Comparison of ENCODE assay signal across 8 mouse cellular contexts in the genomic region with DNA sequence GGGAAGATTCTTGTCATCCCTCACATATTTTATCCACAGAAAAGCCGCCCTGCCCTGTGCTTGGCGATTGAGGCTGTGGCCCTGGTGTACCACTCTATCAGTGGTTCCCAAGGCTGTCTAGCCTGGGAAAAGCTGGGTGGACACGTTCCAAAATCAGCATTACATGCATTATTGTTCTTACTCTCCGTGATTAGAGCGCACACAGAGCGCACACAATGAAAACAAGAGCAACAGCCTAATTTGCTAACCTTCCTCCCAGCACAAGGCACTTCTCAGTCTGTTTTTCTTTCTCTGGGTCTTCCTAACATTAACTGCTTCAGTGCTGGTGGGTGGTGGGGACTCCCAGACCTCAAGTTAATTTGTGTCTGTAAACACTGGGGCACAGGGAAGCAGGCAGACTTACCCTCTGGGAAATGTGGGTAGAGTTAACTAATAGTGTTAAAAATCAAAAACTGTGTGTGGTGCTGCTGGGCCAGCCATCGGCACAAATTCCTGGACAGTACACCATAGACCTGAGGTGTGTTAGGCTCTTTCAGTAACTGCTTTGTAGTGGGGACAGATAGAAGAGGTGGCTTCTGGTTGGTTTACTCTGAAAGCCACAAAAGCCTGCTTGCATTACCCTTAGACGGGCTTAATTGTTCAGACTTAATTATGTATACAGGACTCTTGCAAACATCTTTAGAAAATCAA.
DNase-seq lines count a peak whose midpoint lies in the region; ATAC-seq lines count a peak whose summit lies in the region.

No protein-coding gene starts in this region.

- DNase-seq in adrenal gland, adult (ENCODE audit: inconsistent age in 2 of 2, low spot score in 1 of 2) = peak; percentile 9 to 31
- no peak for DNase-seq in adrenal gland, adult 8-10 months
- DNase-seq in embryo, embryonic 10.5 days (ENCODE audit: low spot score) = peak; percentile 72
- peak; percentile 62 for DNase-seq in ovary, postnatal 36 days (ENCODE audit: low spot score)
- DNase-seq in gastrocnemius, postnatal 25 days = no peak
- DNase-seq in layer of hippocampus, postnatal 25 days (ENCODE audit: extremely low spot score in 1 of 2, low spot score in 1 of 2) = no peak

- no peaks in the 10 kb centered on the region for H3K36me3 ChIP-seq in heart, embryonic 13.5 days
- no peaks in the 10 kb centered on the region for H3K36me3 ChIP-seq in limb, embryonic 15.5 days

- peak overlapping the region; percentile 46 for H3K27ac ChIP-seq in heart, embryonic 13.5 days (replicated peaks)
- H3K27ac ChIP-seq in limb, embryonic 15.5 days = peak overlapping the region; percentile 2; the same call in 1 of the 2 replicates

- H3K9ac ChIP-seq in heart, embryonic 13.5 days = peak overlapping the region; percentile 56; the same call in 1 of the 2 replicates
- no peak overlapping the region for H3K9ac ChIP-seq in limb, embryonic 15.5 days

- ATAC-seq in heart, embryonic 13.5 days (ENCODE audit: extremely low read depth, insufficient number of reproducible peaks, low FRiP score, low TSS enrichment) = peak; percentile 37
- ATAC-seq in limb, embryonic 15.5 days (ENCODE audit: insufficient number of reproducible peaks, low FRiP score, low TSS enrichment, low read depth) = no peak

- H3K4me2 ChIP-seq in heart, embryonic 13.5 days = peak overlapping the region; percentile 63
- peak overlapping the region; percentile 31 for H3K4me2 ChIP-seq in limb, embryonic 15.5 days

- peak overlapping the region; percentile 37 for H3K4me3 ChIP-seq in heart, embryonic 13.5 days
- H3K4me3 ChIP-seq in limb, embryonic 15.5 days = peak overlapping the region; percentile 23

- 7% methylated on average over 8 of the region's 8 CpGs for WGBS in heart, embryonic 13.5 days
- WGBS in limb, embryonic 15.5 days = 7% methylated on average over 8 of the region's 8 CpGs

- no peaks in the 10 kb centered on the region for H3K27me3 ChIP-seq in heart, embryonic 13.5 days (replicated peaks)
- H3K27me3 ChIP-seq in limb, embryonic 15.5 days = no peaks in the 10 kb centered on the region

- no peaks in the 10 kb centered on the region for H3K9me3 ChIP-seq in heart, embryonic 13.5 days
- H3K9me3 ChIP-seq in limb, embryonic 15.5 days = no peaks in the 10 kb centered on the region

- peaks cover 14% of the 10 kb centered on the region for H3K4me1 ChIP-seq in heart, embryonic 13.5 days
- H3K4me1 ChIP-seq in limb, embryonic 15.5 days = peaks cover 9% of the 10 kb centered on the region

Comparison
In these comparisons a context has a peak if more than half of its experiments do, and no peak if none do; other contexts are left out.
1. DNase-seq: peak in adrenal gland, adult (2 of 2), embryo, embryonic 10.5 days (single experiment) and ovary, postnatal 36 days (single experiment); none in adrenal gland, adult 8-10 months (single experiment), gastrocnemius, postnatal 25 days (single experiment) and layer of hippocampus, postnatal 25 days (0 of 2).